Mouse (Mus musculus) CH12.LX (cell line): ENCODE data around the gene Trmt112.

Source experiments
- BHLHE40 ChIP-seq: IDR thresholded peaks from 2 replicates; pipeline ENCODE4 v1.6.1; 2011; ENCODE audit warnings: mild to moderate bottlenecking, low read depth, low read length, improper control_type of control experiment
- CHD1 ChIP-seq: IDR thresholded peaks from 2 replicates; pipeline ENCODE4 v1.6.1; 2012; ENCODE audit warnings: low read depth, low read length, improper control_type of control experiment, inconsistent platforms
- CTCF ChIP-seq, 2 experiments: IDR thresholded peaks in 1 of 2; conservative IDR thresholded peaks in 1 of 2; 2 replicates each; pipeline ENCODE4 v1.5.1; 2011 to 2012; ENCODE audit warnings: low read depth in 2 of 2, low read length in 2 of 2, improper control_type of control experiment in 1 of 2, inconsistent platforms in 1 of 2, mild to moderate bottlenecking in 1 of 2, moderate library complexity in 1 of 2
- MAFK ChIP-seq: IDR thresholded peaks from 2 replicates; pipeline ENCODE4 v1.6.1; 2011; ENCODE audit warnings: low read length, improper control_type of control experiment; ENCODE audit not compliant: insufficient replicate concordance
- MEF2A ChIP-seq: IDR thresholded peaks from 2 replicates; pipeline ENCODE4 v1.6.1; 2014; ENCODE audit warnings: low read depth, mild to moderate bottlenecking, inconsistent platforms, low read length, improper control_type of control experiment, borderline replicate concordance
- MYC ChIP-seq: IDR thresholded peaks from 2 replicates; pipeline ENCODE4 v1.6.1; 2011; ENCODE audit warnings: low read depth, mild to moderate bottlenecking, improper control_type of control experiment, low read length
- POLR2A ChIP-seq: IDR thresholded peaks from 2 replicates; pipeline ENCODE4 v1.6.1; 2011; ENCODE audit warnings: low read depth, mild to moderate bottlenecking, improper control_type of control experiment, low read length
- RAD21 ChIP-seq: IDR thresholded peaks from 2 replicates; pipeline ENCODE4 v1.6.1; 2011; ENCODE audit warnings: low read depth, mild to moderate bottlenecking, low read length, improper control_type of control experiment, moderate library complexity
- UBTF ChIP-seq: IDR thresholded peaks from 2 replicates; pipeline ENCODE4 v1.6.1; 2012; ENCODE audit warnings: low read depth, mild to moderate bottlenecking, inconsistent platforms, low read length, improper control_type of control experiment, moderate library complexity
- ZC3H11A ChIP-seq: IDR thresholded peaks from 2 replicates; pipeline ENCODE4 v1.6.1; 2012; ENCODE audit warnings: low read depth, mild to moderate bottlenecking, inconsistent platforms, low read length, improper control_type of control experiment
- ZKSCAN1 ChIP-seq: IDR thresholded peaks from 2 replicates; pipeline ENCODE4 v1.6.1; 2012; ENCODE audit warnings: low read depth, inconsistent platforms, low read length, improper control_type of control experiment, borderline replicate concordance
- ZNF384 ChIP-seq: IDR thresholded peaks from 2 replicates; pipeline ENCODE4 v1.6.1; 2012; ENCODE audit warnings: low read depth, low read length, improper control_type of control experiment, inconsistent platforms

GRCm38 (mm10) chr19:6899641-6900040 is 9.9 kb upstream of the Trmt112 start:
- no peak for TF ChIP-seq POLR2A
- TF ChIP-seq ZKSCAN1, result no peak
- TF ChIP-seq ZC3H11A, result no peak
- TF ChIP-seq MYC, result no peak
- no peak for TF ChIP-seq MAFK
- no peak for TF ChIP-seq CTCF (conservative IDR thresholded peaks at IDR 0.05 in 1 of 2, IDR thresholded peaks at IDR 0.05 in 1 of 2; ENCODE audit: low read depth in 2 of 2, low read length in 2 of 2)
- no peak for TF ChIP-seq RAD21
- TF ChIP-seq MEF2A, result no peak
- no peak for TF ChIP-seq BHLHE40
- no peak for TF ChIP-seq UBTF
- TF ChIP-seq ZNF384, result no peak
- no peak for TF ChIP-seq CHD1
